Mouse (Mus musculus) intestine, embryonic 14.5 days (tissue): ENCODE data around the gene Gm10057. TPM values are rescaled to one million over a fixed set of nuclear protein-coding genes. Genes with fewer than 3 reads are reported as not detected.
"Not testable (repeated sequence)": the region's sequence is repeated elsewhere in the genome, so short reads cannot be mapped to it uniquely, and the experiment has no call there.

Experiments
- ATAC-seq: fragments of 200-750 bp; cut with Nextera tagmentation; replicated peaks from 2 replicates; pipeline ENCODE4 v1.8.0; 2017; ENCODE audit warnings: low read depth, moderate number of reproducible peaks, moderate TSS enrichment, moderate library complexity; ENCODE audit not compliant: low FRiP score, low TSS enrichment
- DNase-seq: peaks from one replicate; pipeline ENCODE4 v3.0.0-alpha.2; 2018; ENCODE audit warnings: low spot score
- H3K27ac ChIP-seq: fragments of 300-500 bp; sonication (generic); 2 replicates; pipeline ENCODE4 v1.5.1; 2014; ENCODE audit warnings: low read depth, mild to moderate bottlenecking, control low read depth
- H3K27me3 ChIP-seq: fragments of 300-500 bp; sonication (generic); replicated peaks from 2 replicates; pipeline ENCODE4 v1.6.1; 2014; ENCODE audit warnings: low read length, control low read depth; ENCODE audit not compliant: control insufficient read depth, insufficient read depth
- H3K36me3 ChIP-seq: fragments of 300-500 bp; sonication (generic); 2 replicates; pipeline ENCODE4 v1.6.1; 2014; ENCODE audit warnings: low read length, control low read depth; ENCODE audit not compliant: control insufficient read depth, insufficient read depth
- H3K4me1 ChIP-seq: fragments of 300-500 bp; sonication (generic); replicated peaks from 2 replicates; pipeline ENCODE4 v1.6.1; 2014; ENCODE audit warnings: low read length, control low read depth, mixed read lengths; ENCODE audit not compliant: control insufficient read depth, insufficient read depth
- H3K4me2 ChIP-seq: fragments of 300-500 bp; sonication (generic); 2 replicates; pipeline ENCODE4 v1.6.1; 2014; ENCODE audit warnings: low read length
- H3K4me3 ChIP-seq: fragments of 300-500 bp; sonication (generic); 2 replicates; pipeline ENCODE4 v1.5.1; 2014; ENCODE audit warnings: low read depth, low read length, control low read depth, mixed read lengths
- H3K9ac ChIP-seq: fragments of 300-500 bp; sonication (generic); 2 replicates; pipeline ENCODE4 v1.6.1; 2014; ENCODE audit warnings: mild to moderate bottlenecking, low read length
- H3K9me3 ChIP-seq: fragments of 300-500 bp; sonication (generic); 2 replicates; pipeline ENCODE4 v1.6.1; 2016; ENCODE audit warnings: low read length, control low read depth; ENCODE audit not compliant: control insufficient read depth
- polyA plus RNA-seq: library from polyadenylated mRNA; unstranded; fragments of >200 nt; fragmentation: Nextera tagmentation; extraction: Ambion mirVana; gene quantifications from 2 replicates; pipeline ENCODE4 v1.2.1, GENCODE M21; 2014

The Gm10057 gene
- not detected in 2 replicates for polyA plus RNA-seq

- H3K4me2 ChIP-seq, ATAC-seq, H3K9me3 ChIP-seq, DNase-seq, H3K9ac ChIP-seq, H3K27me3 ChIP-seq, H3K27ac ChIP-seq, H3K4me1 ChIP-seq, H3K36me3 ChIP-seq, H3K4me3 ChIP-seq: not testable (repeated sequence)
Observed at GRCm38 (mm10) chrX:154054939-154055338, at the start of gene Gm10057. TSS of gene Gm10057 (minus strand) at chrX:154055039.

DNA sequence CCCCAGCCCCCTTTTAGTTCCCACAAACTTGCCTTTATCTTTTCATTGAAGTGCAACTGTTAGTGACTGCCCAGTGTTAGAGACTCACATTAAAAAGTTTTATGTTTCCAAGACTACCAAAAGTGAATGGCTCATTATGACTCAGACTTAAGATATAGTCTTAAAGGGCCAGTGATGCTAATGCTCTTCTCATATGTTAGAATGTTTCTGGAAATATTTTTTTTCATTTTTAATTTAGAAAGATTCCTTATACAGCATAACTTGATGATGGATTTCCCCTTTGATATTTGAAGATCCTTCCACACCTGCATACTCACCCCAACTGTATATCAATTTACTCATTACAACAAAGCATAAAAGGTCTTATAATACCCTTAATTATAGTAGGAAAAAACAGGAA is 21.1 kb downstream of the Gm10057 start, which contains the start of gene 4921511M17Rik:
4921511M17Rik (minus strand) TSS at position 101 of the 400 bp plus-strand sequence.
- not testable (repeated sequence) for H3K27me3 ChIP-seq, H3K4me1 ChIP-seq, H3K9me3 ChIP-seq, DNase-seq, ATAC-seq, H3K9ac ChIP-seq, H3K36me3 ChIP-seq, H3K27ac ChIP-seq, H3K4me3 ChIP-seq, H3K4me2 ChIP-seq

- H3K9me3 ChIP-seq, H3K27me3 ChIP-seq, H3K9ac ChIP-seq, H3K4me1 ChIP-seq, DNase-seq, ATAC-seq, H3K4me3 ChIP-seq, H3K27ac ChIP-seq, H3K36me3 ChIP-seq, H3K4me2 ChIP-seq: not testable (repeated sequence)
Observed at GRCm38 (mm10) chrX:154012540-154012939, 42.3 kb downstream of the Gm10057 start, which contains the start of gene Samt1. TSS of gene Samt1 (minus strand) at chrX:154012640.

Other genes starting within 250 kb of the Gm10057 start
- 16.9 and 21.8 TPM in 2 replicates for gene Spin2c, start 222.8 kb downstream of the Gm10057 start, polyA plus RNA-seq
- gene Samt1, start 42.4 kb downstream of the Gm10057 start, polyA plus RNA-seq, result not detected in 2 replicates
- gene 4921511M17Rik, start 21.2 kb downstream of the Gm10057 start, polyA plus RNA-seq, result not detected in 2 replicates
- gene Gm15140, start 65.6 kb upstream of the Gm10057 start, polyA plus RNA-seq, result not detected in 2 replicates